Mouse (Mus musculus): ENCODE measurements at regions not wholly inside any gene's neighbourhood (a gene's known extent, or its start where the extent isn't known, plus 50 kb on each side); places are given as distances from the start of the nearest gene placed in this dataset.

- Histone ChIP-seq H3K4me3 (replicated peaks; ENCODE audit: low read length) (no peak overlapping the region), H3K9me3 (ENCODE audit: low read length) (no peaks in the 10 kb centered on the region), H3K27me3 (ENCODE audit: insufficient read depth, low read length) (no peaks in the 10 kb centered on the region), H3K4me1 (replicated peaks; ENCODE audit: low read depth, low read length) (0 out of 2 replicates have a peak, but pooled peaks cover 2% of the 10 kb centered on the region), H3K36me3 (ENCODE audit: insufficient read depth, low read length) (no peaks in the 10 kb centered on the region)
- TF ChIP-seq CTCF (conservative IDR thresholded peaks at IDR 0.05; ENCODE audit: low read length) (no peak), POU5F1 (IDR thresholded peaks at IDR 0.05; ENCODE audit: borderline replicate concordance, low read length) (no peak), NANOG (IDR thresholded peaks at IDR 0.05; ENCODE audit: borderline replicate concordance, low read length) (no peak)
These were observed 226.5 kb upstream of the Jarid2 start for GRCm38 (mm10) chr13:44502612-44503256.

GRCm38 (mm10) chr13:44503257-44503950 is 225.9 kb upstream of the Jarid2 start:
- TF ChIP-seq CTCF (conservative IDR thresholded peaks at IDR 0.05; ENCODE audit: low read length) (no peak), NANOG (IDR thresholded peaks at IDR 0.05; ENCODE audit: borderline replicate concordance, low read length) (no peak), POU5F1 (IDR thresholded peaks at IDR 0.05; ENCODE audit: borderline replicate concordance, low read length) (no peak)
- H3K9me3 ChIP-seq (ENCODE audit: low read length), result no peaks in the 10 kb centered on the region
- H3K4me3 ChIP-seq (replicated peaks; ENCODE audit: low read length), result no peak overlapping the region
- no peaks in the 10 kb centered on the region for H3K27me3 ChIP-seq (ENCODE audit: insufficient read depth, low read length)
- 0 out of 2 replicates have a peak, but pooled peaks cover 2% of the 10 kb centered on the region for H3K4me1 ChIP-seq (replicated peaks; ENCODE audit: low read depth, low read length)
- no peaks in the 10 kb centered on the region for H3K36me3 ChIP-seq (ENCODE audit: insufficient read depth, low read length)

GRCm38 (mm10) chr13:44504455-44504854 is 224.8 kb upstream of the Jarid2 start:
- Histone ChIP-seq H3K27me3 (ENCODE audit: insufficient read depth, low read length) (no peaks in the 10 kb centered on the region), H3K9me3 (ENCODE audit: low read length) (no peaks in the 10 kb centered on the region), H3K4me1 (replicated peaks; ENCODE audit: low read depth, low read length) (peaks cover 4% of the 10 kb centered on the region), H3K36me3 (ENCODE audit: insufficient read depth, low read length) (no peaks in the 10 kb centered on the region), H3K4me3 (replicated peaks; ENCODE audit: low read length) (no peak overlapping the region)
- TF ChIP-seq NANOG (IDR thresholded peaks at IDR 0.05; ENCODE audit: borderline replicate concordance, low read length) (no peak), CTCF (conservative IDR thresholded peaks at IDR 0.05; ENCODE audit: low read length) (no peak), POU5F1 (IDR thresholded peaks at IDR 0.05; ENCODE audit: borderline replicate concordance, low read length) (no peak)

- Histone ChIP-seq H3K4me1 (replicated peaks; ENCODE audit: low read depth, low read length) (peaks cover 12% of the 10 kb centered on the region), H3K4me3 (replicated peaks; ENCODE audit: low read length) (no peak overlapping the region), H3K9me3 (ENCODE audit: low read length) (no peaks in the 10 kb centered on the region), H3K27me3 (ENCODE audit: insufficient read depth, low read length) (no peaks in the 10 kb centered on the region; the same call in 1 of the 2 replicates), H3K36me3 (ENCODE audit: insufficient read depth, low read length) (no peaks in the 10 kb centered on the region)
- TF ChIP-seq CTCF (conservative IDR thresholded peaks at IDR 0.05; ENCODE audit: low read length) (no peak), POU5F1 (IDR thresholded peaks at IDR 0.05; ENCODE audit: borderline replicate concordance, low read length) (no peak), NANOG (IDR thresholded peaks at IDR 0.05; ENCODE audit: borderline replicate concordance, low read length) (no peak)
These were observed 222.3 kb upstream of the Jarid2 start for GRCm38 (mm10) chr13:44506975-44507374.

- no peaks in the 10 kb centered on the region; the same call in 1 of the 2 replicates for H3K27me3 ChIP-seq (ENCODE audit: insufficient read depth, low read length)
- no peaks in the 10 kb centered on the region for H3K36me3 ChIP-seq (ENCODE audit: insufficient read depth, low read length)
- TF ChIP-seq NANOG (IDR thresholded peaks at IDR 0.05; ENCODE audit: borderline replicate concordance, low read length) (no peak), CTCF (conservative IDR thresholded peaks at IDR 0.05; ENCODE audit: low read length) (no peak), POU5F1 (IDR thresholded peaks at IDR 0.05; ENCODE audit: borderline replicate concordance, low read length) (no peak)
- no peaks in the 10 kb centered on the region for H3K9me3 ChIP-seq (ENCODE audit: low read length)
- H3K4me3 ChIP-seq (replicated peaks; ENCODE audit: low read length), result no peak overlapping the region
- peaks cover 10% of the 10 kb centered on the region for H3K4me1 ChIP-seq (replicated peaks; ENCODE audit: low read depth, low read length)
These were observed 219.6 kb upstream of the Jarid2 start for GRCm38 (mm10) chr13:44509526-44510159.

- Histone ChIP-seq H3K4me3 (replicated peaks; ENCODE audit: low read length) (no peak overlapping the region), H3K4me1 (replicated peaks; ENCODE audit: low read depth, low read length) (peaks cover 14% of the 10 kb centered on the region), H3K36me3 (ENCODE audit: insufficient read depth, low read length) (no peaks in the 10 kb centered on the region), H3K9me3 (ENCODE audit: low read length) (no peaks in the 10 kb centered on the region), H3K27me3 (ENCODE audit: insufficient read depth, low read length) (peaks cover 5% of the 10 kb centered on the region; the same call in 1 of the 2 replicates)
- no peak for TF ChIP-seq CTCF (conservative IDR thresholded peaks at IDR 0.05; ENCODE audit: low read length)
- TF ChIP-seq POU5F1 (IDR thresholded peaks at IDR 0.05; ENCODE audit: borderline replicate concordance, low read length), result no peak
- no peak for TF ChIP-seq NANOG (IDR thresholded peaks at IDR 0.05; ENCODE audit: borderline replicate concordance, low read length)
These were observed 215.6 kb upstream of the Jarid2 start for GRCm38 (mm10) chr13:44513378-44514285.

GRCm38 (mm10) chr13:44514636-44515158 is 214.6 kb upstream of the Jarid2 start:
- Histone ChIP-seq H3K4me3 (replicated peaks; ENCODE audit: low read length) (no peak overlapping the region), H3K4me1 (replicated peaks; ENCODE audit: low read depth, low read length) (peaks cover 10% of the 10 kb centered on the region), H3K9me3 (ENCODE audit: low read length) (peaks cover 6% of the 10 kb centered on the region; the same call in 1 of the 2 replicates), H3K36me3 (ENCODE audit: insufficient read depth, low read length) (no peaks in the 10 kb centered on the region), H3K27me3 (ENCODE audit: insufficient read depth, low read length) (peaks cover 5% of the 10 kb centered on the region; the same call in 1 of the 2 replicates)
- TF ChIP-seq POU5F1 (IDR thresholded peaks at IDR 0.05; ENCODE audit: borderline replicate concordance, low read length), result no peak

Measured in E14TG2a.4 (cell line).